Mouse (Mus musculus): ENCODE measurements around the gene Rps3a1.

Gene Rps3a1

DNA sequence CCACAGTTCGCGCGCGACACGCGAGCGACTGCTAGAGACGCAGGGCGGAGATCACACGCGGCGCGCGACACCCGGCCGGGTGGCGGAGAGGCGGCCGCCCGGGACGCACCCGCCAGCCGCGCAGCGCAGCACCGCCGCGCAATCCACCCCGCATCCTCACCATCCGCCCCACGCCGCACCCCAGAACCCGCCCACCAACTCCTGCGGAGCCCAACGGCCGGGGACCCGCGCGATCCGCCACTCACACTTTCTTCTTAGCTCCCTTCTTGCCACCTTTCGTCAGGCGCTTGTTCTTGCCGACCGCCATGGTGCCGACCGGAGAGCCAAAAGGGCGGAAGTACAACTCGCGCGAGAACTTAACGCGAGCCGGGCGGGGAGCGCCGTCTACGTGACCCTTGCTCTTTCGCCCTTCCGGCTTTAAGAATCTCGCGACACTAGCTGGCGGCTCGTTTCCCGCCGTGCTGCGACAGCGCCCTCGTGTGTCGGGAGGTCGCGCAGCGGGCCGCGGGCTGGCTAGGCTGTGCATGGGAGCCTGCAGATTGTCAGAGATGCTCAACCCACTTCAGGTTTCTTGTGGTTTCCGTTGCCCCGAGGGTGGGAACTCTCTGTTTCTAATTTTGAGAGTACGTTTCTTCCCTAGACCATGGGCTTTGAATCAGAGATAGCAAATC lies at the start of gene Rps3a1:
Rps3a1 (minus strand) TSS at position 440 of the 671 bp plus-strand sequence.
- DNase-seq: peak; percentile 98

DNA sequence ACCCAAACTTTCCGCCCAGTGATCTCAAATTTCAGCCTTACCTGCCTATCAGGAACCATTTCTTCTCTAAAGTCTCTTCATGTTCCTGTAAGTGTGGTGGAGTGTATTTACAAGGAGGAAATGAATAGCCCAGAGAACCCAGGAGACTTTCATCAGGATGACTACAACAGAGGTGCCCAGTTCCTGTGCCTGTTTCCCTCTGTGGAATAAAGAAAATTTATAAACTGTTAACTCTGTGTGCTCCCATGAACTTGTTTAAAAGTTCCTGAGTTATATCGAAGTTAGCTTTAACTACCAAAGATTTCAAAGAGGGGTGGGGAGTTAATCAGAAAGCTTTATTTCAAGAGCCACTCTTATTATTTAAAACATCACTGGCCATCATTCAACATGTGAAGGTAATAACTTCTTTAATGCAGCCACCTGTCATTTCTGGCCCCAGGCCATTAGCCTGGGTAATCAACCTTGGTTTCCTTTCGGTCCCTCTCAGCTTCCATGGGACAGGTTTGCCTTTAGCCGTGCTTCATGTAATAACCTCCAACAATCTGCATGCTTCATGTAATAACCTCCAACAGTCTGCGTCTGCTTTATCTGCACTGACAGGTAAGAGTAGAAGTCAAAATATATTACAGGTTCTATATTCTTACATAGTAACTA lies 45.4 kb upstream of the Rps3a1 start:
- DNase-seq: no peak

DNA sequence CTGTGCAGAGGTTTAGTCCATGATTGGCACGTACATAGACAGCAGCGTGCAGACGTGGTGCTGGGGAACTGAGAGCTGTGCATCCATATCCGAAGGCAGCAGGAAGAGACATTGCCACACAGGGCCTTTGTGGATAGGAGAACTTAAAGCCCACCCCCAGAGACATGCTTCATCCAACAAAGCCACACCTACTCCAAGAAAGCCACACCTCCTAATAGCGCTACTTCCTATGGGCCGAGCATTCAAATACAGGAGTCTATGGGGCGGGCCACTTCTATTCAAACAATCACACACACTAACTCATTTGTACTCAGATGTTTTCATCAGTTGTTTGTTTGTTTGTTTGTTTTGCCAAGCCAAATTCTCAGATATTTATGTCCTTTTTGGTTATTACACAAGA lies 42.0 kb upstream of the Rps3a1 start:
- DNase-seq: no peak

DNA sequence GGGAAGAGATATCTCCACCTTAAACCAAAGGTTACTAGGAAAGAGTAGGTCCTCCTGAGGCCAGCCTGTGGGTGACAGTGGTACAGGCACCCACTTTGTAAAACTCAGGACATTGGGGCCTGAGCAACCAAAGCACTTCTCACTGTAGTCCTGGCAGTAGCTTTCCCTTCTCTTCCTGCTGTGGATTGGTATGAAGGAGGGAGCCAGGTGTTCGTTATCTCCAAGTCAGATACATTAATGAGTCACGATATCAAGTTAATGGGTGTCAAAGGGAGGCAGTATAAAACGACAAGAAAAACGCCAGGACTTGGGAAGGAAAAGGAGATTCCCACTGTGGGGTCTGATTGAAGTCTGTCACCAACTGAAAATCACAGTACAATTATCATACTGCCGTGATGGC lies 38.6 kb upstream of the Rps3a1 start:
- no peak for DNase-seq

DNA sequence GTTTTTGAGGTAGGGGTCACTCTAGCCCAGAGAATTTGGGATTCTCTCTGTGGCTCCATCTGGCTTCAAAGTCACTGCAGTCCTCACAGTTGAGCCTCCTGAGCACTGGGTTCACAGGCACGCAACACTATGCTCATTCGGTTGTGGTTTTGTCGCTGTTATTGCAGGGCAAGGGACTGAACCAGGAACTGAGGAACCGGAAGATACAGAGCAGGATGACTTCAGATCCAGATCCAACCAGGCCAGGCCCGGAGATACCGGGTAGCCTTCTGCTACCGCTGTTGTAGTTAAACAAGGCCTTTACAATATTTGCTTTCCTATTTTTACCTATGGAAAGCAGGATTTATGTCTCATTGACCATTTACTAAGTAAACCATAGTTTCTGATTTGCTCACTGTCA lies 37.2 kb upstream of the Rps3a1 start:
- DNase-seq: no peak

DNA sequence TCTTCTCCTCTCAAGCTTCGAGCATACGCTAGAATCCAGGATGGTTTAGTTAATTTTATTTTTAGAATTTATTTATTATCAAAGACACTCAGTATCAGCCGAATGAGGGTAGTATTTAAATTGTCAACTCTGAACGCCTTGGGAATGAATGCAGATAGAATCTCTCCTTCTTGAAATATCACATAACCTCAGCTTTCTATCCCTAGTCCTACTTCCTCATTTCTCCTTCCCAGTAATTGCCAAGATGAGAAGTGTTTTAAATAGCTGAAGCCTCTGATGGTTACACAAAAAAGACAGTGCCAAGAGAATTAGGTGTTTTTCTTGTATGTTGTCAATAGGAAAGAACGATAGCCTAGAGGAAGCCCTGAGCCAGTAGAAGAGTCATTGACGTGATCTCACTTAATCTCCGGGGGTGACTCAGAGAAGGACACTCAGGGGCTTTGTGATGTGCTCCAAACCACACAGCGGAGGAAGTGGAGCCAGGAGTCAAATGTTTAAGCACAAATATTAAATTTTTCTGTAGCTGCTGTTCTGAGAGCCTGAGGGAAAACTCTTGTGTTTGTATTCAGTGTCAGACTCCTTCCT lies 26.4 kb upstream of the Rps3a1 start:
- DNase-seq: no peak

DNA sequence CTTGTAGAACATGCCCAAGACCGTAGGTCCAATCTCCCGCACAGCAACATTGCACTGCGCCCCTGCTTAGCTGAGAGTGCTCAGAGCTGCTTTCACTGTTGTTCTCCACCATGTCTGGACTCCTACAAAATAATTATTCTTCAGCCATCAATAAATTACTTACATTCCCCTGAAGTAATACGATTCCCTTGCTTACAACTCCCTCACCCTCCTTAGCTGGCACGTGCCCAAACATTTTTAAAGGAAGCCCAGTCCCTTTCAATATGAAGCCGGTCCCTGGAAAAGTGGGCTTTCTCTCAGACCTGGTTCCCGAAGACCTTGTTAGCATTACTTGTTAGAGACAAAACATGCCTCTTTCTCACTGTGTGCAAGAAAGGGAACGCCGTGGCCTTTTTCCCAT lies 7.0 kb upstream of the Rps3a1 start:
- DNase-seq: no peak

DNA sequence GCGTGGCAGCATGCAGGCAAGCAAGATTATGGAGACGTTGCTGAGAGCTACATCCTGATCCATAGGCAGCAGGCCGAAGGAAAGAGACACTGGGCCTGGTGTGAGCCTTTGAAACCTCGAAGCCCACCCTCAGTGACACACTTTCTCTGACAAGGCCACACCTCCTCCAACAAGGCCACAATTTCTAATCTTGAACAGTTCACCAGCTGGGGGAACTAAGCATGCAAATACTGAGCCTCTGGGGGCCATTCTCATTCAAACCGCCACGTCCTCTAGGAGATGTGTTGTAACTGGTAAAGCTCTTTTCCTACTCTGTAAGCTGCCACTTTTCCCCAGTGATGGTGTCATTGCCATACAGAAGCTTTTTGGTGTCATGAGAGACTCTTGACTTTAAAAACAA lies 6.6 kb upstream of the Rps3a1 start:
- no peak for DNase-seq

DNA sequence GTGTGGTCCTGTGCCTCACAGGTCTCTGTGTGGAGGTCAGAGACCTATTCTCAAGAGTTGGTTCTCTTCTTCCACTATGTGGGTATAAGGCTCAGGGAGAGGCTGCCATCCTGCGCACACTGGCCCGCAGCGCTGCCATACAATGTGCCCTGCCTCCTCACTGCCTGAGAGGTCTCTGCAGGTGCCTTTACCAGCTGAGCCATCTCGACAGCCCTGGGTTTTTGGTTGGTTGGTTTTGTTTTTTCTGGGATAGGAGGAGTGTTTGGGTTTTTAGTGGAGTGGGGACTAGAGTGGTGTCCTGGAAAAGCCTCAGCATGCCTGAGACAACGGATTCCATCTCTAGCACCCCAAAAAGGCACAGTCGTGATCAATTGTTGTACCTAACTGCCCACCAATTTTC lies 841 bp upstream of the Rps3a1 start:
- no peak for DNase-seq

DNA sequence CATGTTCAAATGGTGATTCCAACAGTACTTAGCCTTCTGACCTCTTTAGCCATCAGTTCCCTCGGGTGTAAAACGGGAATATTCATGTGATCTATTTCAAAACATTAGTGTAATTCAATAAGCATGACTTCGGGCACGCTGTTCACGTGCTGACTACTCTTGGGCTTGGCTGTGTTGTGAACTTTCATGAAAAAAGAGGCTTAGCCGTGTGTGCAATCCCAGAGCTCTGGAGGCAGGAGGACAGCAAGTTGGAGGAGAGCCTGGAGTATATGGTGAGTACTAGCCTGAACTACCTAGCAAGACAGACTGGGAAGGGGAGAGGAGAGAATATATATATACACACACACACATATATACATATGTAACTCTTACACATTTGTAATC lies 424 bp upstream of the Rps3a1 start:
- DNase-seq: no peak

DNA sequence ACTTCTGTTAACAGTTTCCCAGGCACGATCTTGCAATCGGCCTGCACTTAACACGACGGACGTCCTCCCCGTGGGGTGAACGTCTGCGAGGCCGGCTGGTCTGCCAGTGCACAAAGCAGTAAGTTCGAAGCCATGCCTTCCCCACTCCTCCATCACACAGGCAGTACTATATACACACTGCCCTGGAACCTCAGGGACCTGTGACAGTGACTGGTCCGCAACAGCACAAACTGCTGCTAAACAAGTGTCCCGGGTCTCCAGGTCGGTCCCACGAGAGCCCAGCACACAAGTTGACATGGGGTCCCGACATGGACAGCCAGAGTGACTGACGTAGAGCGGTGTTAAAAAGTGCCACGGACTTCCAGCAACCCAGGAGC lies 628 bp downstream of the Rps3a1 start:
- DNase-seq: peak; percentile 32

DNA sequence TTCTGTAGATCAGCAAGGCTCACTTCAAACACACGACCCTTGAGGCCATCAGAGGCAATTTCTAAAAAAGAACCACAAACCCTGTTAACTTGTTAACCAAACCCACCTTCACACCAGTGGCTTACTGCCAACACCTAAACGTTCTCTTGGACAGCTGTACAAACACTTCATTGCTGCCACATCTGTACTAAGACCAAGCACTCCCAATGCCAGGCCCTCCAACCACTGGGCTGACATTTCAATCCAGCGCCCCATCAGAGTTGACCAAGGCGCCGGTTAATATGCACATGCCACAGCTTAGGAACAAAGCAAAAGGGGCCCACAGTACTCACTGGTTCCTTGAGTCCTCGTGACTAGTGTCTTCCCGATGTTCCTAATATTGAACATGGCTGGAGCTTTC lies 1.1 kb downstream of the Rps3a1 start:
- DNase-seq: no peak

DNA sequence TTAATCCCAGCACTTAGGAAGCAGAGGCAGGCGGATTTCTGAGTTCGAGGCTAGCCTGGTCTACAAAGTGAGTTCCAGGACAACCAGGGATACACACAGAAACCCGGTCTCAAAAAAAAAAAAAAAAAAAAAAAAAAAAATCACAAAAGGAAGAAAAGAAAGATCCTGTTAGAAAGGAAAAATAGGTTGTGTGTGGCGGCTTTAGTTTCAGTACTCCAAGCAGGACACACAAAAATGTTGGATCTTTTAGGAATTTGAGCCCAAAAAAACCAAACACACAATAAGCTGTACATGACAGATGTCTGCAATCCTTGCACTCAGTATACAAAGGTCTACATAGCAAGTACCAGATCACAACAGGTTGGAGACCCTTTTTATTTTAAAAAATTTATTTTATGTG lies 2.8 kb downstream of the Rps3a1 start:
- no peak for DNase-seq

DNA sequence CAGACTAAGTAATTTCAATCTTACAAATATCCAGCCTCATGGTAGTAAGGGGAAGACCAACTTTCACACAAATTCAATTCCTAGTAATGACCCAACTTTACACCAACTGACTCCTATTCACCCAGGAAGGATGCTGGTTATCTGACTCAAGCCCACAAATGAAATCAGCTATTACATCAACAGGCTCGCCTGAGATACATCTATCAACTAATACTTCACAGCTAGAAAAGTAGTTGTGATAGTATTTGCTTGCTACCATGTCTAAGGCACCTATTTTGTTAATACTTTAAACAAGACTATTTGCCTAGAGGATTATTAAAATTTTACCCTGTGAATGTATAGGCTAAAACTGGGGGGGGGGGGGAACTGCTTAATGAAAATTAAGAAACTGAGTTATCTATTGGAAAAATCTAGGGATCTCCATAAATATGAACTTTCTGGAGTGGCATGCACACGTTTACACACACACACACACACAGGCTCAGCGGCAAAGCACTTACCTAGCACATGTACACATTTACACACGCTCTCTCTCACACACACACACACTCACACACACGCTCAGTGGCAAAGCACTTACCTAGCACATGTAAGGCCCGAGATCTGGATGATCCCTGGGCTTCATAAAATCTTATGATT lies 5.4 kb downstream of the Rps3a1 start:
- no peak for DNase-seq

DNA sequence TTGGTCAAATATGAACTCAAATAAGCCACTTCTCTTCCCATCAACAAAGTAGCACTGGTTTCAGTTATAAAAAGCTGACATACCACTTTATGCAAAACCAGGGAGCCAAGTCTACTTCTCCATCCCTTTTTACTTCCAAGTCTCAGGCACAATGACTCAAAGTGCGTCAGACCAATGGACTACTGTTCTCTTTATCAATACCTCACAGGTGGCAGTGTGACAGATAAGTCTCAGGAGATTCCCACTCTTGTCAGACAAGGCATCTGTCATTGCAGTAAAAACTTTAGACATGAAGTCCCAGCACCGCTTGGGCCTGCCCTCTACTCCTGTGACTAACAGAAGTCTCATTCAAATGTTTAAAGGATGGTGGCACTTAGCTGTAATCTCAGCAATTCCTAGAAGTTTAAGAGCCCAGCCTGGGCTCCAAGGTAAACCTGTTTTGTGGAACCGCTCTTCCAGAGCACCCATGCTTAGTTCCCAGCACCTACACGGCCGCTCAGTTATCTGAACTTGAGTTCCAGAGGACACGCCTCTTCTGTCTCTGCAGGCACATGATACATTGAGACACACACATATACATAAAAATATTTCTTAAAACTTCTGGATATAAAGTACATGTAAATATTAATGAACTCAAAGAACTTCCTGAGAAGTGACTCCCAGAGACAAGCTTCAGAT lies 6.5 kb downstream of the Rps3a1 start:
- DNase-seq: no peak

DNA sequence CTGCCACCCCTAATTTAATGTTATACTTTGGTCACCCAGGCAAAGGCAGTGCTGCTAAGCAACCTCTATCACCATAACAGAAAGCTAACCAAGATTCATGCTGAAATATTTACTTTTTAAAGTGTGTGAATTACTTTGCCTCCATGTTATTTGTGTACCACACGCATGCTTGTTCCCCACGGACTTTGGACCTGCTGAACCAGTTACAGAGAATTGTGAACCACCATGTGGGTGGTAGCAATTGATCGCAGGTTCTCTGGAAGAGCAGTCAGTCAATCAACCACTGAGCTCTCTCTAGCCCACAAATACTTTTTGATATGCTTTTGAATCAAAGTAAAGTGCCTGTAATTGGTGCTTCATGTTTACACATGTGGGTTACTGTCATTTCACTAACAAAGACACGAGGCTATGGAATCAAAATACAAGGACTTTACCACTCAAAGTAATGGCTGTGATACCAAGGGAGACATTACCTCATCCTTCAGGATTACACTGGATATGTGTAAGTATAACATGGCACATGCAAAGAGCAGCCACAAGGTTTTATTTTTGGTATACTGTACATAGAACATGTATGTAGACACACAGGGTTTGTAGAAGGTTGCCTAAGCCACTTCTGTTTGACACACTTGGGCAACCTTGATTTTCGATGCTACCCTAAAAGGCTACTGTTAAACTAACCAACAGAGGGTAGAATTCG lies 7.4 kb downstream of the Rps3a1 start:
- DNase-seq: no peak

DNA sequence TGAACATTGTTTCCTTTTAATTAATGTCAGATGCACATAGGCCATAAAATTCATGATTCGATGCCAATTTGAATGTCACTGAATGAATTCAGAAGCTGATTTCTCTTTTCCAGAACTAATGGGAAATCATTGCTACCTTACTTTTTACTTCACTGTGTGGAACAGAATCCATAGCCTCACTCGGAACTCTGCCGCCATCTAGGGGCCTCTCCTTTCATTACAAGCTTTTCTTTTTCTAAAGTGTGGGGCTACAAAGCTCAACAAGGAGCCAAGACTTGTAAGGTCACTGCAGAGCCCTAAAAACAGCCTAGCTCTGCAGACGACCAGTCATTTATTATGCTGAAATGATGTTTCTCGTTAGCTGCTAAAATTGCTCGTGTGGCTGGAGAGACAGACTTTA lies 12.7 kb downstream of the Rps3a1 start:
- DNase-seq: peak; percentile 65

DNA sequence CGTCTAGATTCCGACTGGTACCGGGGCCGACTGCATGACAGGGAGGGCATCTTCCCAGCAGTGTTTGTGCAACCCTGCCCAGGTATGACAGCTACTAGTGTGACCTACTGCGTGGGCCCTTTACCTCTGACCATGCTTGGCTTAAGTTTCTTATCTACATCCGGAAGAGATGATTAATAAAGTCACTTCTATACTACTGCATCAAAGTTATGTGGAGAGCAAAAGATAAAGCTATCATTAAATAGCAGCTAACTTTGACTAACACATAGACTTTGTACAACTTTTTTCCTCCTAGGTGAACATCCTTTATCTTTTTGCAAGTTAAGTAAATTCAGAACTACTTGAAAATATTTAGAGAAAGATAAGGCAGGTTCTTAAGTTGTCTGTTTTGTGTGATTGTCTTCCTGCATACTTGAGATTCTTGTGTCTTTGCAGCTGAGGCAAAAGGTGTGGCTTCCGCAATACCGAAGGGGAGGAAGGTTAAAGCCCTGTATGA lies 19.2 kb downstream of the Rps3a1 start:
- no peak for DNase-seq

DNA sequence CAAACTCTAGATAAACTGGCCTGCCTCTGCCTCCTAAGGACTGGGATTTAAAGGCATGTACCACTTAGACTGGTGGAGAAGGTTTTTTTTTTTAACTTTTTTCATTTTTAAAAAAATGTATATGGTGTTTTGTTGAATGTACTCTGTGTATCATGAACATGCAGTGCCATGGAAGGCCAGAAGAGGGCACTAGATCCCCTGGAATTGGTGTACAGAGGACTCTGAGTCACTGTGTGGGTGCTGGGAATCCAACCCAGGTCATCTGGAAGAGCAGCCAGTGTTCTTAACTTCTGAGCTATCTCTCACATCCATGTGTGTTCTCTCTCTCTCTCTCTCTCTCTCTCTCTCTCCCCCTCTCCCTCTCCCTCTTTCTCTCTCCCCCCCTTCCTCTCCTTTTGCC lies 20.3 kb downstream of the Rps3a1 start:
- no peak for DNase-seq

DNA sequence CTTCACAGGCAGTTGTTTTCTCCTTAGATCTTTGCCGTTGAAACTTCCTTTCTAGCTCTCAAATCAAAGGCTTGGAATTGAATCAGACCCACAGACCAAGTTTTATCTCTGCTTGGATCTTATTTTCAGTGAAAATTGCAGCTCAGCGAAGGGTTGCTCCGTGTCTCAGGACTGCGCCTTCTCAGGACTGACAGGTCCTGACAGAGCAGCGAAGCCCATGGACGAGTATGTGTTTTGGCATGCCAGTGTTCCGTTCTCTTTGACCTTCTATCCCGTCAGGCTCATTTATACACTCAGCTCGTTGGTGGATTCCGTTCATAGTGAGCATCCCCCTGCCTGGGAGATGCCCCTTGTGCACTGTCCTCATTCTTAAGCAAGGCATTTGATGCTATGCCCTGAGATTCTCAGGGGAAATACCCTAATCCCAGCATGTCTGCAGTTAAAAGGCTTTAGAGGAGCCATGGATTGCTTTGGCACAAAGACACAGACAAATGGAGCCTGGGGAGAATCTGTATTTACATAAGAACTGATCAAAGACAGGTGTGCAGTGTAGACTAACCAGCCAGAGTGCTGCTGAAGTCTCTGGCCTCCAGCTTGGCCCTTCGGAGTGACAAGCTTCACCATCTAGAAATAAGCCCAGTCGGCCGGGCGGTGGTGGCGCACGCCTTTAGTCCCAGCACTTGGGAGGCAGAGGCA lies 23.1 kb downstream of the Rps3a1 start:
- DNase-seq: no peak

DNA sequence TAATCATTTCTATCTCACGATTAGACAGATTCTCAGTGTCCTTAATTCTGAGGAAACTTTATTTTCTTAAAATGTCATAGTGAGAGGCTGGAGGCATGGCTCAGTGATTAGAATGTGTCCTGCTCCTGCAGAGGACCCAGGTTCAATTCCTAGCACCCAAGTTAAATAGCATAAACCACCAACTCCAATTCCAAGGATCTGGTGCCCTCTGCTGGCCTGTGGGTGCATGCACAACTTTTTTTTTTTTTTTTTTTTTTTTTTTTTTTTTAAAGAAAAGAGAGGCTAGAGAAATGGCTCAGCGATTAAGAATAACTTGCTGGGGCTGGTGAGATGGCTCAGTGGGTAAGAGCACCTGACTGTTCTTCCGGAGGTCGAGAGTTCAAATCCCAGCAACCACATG lies 25.6 kb downstream of the Rps3a1 start:
- DNase-seq: no peak

DNA sequence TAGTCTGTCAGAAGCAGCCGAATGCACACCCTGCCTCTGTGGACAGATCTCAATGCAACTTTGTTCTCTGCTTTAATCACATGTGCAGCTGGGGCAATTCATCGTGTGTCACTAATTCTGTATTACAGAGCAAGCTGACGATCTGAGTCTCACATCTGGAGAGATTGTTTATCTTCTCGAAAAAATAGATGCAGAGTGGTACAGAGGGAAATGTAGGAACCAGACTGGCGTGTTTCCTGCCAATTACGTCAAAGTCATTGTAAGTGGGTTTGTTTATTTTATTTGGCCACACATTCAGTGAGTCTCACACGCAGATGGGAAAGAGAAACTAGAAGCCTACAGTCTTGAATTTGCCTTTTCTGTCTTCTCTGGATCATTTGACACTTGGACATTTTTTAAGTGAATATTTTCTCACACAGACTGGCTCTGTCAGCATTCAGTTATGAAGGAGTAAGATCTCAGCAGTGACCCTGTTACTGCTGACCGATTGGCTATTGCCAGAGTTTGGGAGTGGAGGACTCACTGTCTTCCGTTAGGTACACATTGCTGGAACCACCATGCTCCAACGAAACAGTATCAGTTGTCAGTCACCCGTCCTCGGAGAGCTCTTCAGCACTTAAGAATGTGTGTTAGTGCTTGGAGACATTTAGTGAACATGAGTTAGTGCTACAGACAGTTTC lies 27.7 kb downstream of the Rps3a1 start:
- peak; percentile 39 for DNase-seq
